Mouse (Mus musculus) limb, embryonic 13.5 days (tissue): ENCODE measurements at regions not wholly inside any gene's neighbourhood (a gene's known extent, or its start where the extent isn't known, plus 50 kb on each side); places are given as distances from the start of the nearest gene placed in this dataset.

Source experiments
- ATAC-seq: fragments of 200-750 bp; cut with Nextera tagmentation; 2 replicates; pipeline ENCODE4 v1.8.0; 2017; ENCODE audit warnings: low read depth, moderate number of reproducible peaks, moderate TSS enrichment; ENCODE audit not compliant: low FRiP score
- H3K27ac ChIP-seq: fragments of 300-500 bp; sonication (generic); 2 replicates; pipeline ENCODE4 v1.5.1; 2015; ENCODE audit warnings: inconsistent platforms, mild to moderate bottlenecking, moderate library complexity
- H3K27me3 ChIP-seq: fragments of 300-500 bp; sonication (generic); 2 replicates; pipeline ENCODE4 v1.6.1; 2015; ENCODE audit warnings: mild to moderate bottlenecking, inconsistent platforms
- H3K36me3 ChIP-seq: fragments of 300-500 bp; sonication (generic); 2 replicates; pipeline ENCODE4 v1.6.1; 2015; ENCODE audit warnings: inconsistent platforms, mild to moderate bottlenecking, moderate library complexity
- H3K4me1 ChIP-seq: fragments of 300-500 bp; sonication (generic); 2 replicates; pipeline ENCODE4 v1.6.1; 2015; ENCODE audit warnings: inconsistent platforms
- H3K4me2 ChIP-seq: fragments of 300-500 bp; sonication (generic); replicated peaks from 2 replicates; pipeline ENCODE4 v1.6.1; 2015; ENCODE audit warnings: inconsistent platforms, mild to moderate bottlenecking, moderate library complexity
- H3K4me3 ChIP-seq: fragments of 300-500 bp; sonication (generic); 2 replicates; pipeline ENCODE4 v1.5.1; 2015; ENCODE audit warnings: moderate library complexity, mild to moderate bottlenecking, inconsistent platforms
- H3K9ac ChIP-seq: fragments of 300-500 bp; sonication (generic); 2 replicates; pipeline ENCODE4 v1.6.1; 2015; ENCODE audit warnings: mild to moderate bottlenecking, inconsistent platforms
- H3K9me3 ChIP-seq: fragments of 300-500 bp; sonication (generic); 2 replicates; pipeline ENCODE4 v1.6.1; 2016; ENCODE audit warnings: inconsistent platforms
- WGBS: fragments of 180-500 bp; shearing (Covaris S2); methylation state at CpG from one replicate; pipeline ENCODE4 v1.1.7; 2015; 5-methylcytosine and 5-hydroxymethylcytosine counted together

- no peaks in the 10 kb centered on the region for H3K36me3 ChIP-seq
- ATAC-seq = no peak
- H3K27ac ChIP-seq = no peak overlapping the region
- H3K4me1 ChIP-seq = peaks cover 7% of the 10 kb centered on the region; the same call in 1 of the 2 replicates
- WGBS = 65% methylated on average over 5 of the region's 5 CpGs
- no peaks in the 10 kb centered on the region for H3K9me3 ChIP-seq
- H3K4me3 ChIP-seq = no peak overlapping the region
- H3K27me3 ChIP-seq = no peaks in the 10 kb centered on the region
- H3K4me2 ChIP-seq = no peak overlapping the region
- no peak overlapping the region for H3K9ac ChIP-seq
Observed at GRCm38 (mm10) chr4:100700418-100700817, 76.1 kb upstream of the Cachd1 start.

DNA sequence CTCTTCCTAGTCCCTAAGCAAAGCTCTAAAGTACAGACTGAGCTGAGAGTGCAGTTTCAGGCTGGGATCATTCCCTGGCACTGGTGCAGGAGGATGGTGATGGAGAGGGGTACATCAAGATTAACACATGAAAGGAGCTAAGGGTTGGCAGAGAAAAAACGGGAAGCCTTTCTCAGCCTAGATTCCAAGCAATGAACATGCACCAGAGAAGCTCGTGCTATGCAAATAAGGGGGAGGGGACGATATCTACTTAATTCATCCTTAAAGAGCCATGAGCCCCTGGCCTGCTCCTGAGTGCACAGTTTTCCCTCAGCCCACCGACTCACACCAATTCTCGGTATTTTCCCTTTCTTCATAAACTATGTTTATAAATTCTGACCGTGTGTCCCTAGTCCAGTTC lies 70.5 kb upstream of the Cachd1 start:
- Histone ChIP-seq H3K36me3 (no peaks in the 10 kb centered on the region), H3K27me3 (no peaks in the 10 kb centered on the region), H3K9me3 (no peaks in the 10 kb centered on the region), H3K27ac (no peak overlapping the region), H3K4me1 (0 out of 2 replicates have a peak, but pooled peaks cover 9% of the 10 kb centered on the region), H3K4me3 (no peak overlapping the region), H3K4me2 (no peak overlapping the region), H3K9ac (no peak overlapping the region)
- no peak for ATAC-seq
- WGBS = 41% methylated on average over 6 of the region's 6 CpGs

- WGBS = 65% methylated on average over 6 of the region's 6 CpGs
- no peaks in the 10 kb centered on the region for H3K27me3 ChIP-seq
- ATAC-seq = no peak
- no peak overlapping the region for H3K9ac ChIP-seq
- H3K4me2 ChIP-seq = no peak overlapping the region
- no peak overlapping the region for H3K27ac ChIP-seq
- no peak overlapping the region for H3K4me3 ChIP-seq
- 0 out of 2 replicates have a peak, but pooled peaks cover 9% of the 10 kb centered on the region for H3K4me1 ChIP-seq
- H3K9me3 ChIP-seq = no peaks in the 10 kb centered on the region
- H3K36me3 ChIP-seq = no peaks in the 10 kb centered on the region
Observed at GRCm38 (mm10) chr4:100707125-100707524, 69.3 kb upstream of the Cachd1 start.

- no peaks in the 10 kb centered on the region for H3K9me3 ChIP-seq
- no peak overlapping the region for H3K9ac ChIP-seq
- no peak for ATAC-seq
- no peak overlapping the region for H3K4me2 ChIP-seq
- H3K27ac ChIP-seq = no peak overlapping the region
- no peaks in the 10 kb centered on the region for H3K27me3 ChIP-seq
- 0 out of 2 replicates have a peak, but pooled peaks cover 9% of the 10 kb centered on the region for H3K4me1 ChIP-seq
- H3K4me3 ChIP-seq = no peak overlapping the region
- H3K36me3 ChIP-seq = no peaks in the 10 kb centered on the region
- 95% methylated on average over 5 of the region's 5 CpGs for WGBS
Observed at GRCm38 (mm10) chr4:100708247-100708646, 68.2 kb upstream of the Cachd1 start.

GRCm38 (mm10) chr4:100714240-100714639 lies 62.2 kb upstream of the Cachd1 start:
- Histone ChIP-seq H3K4me1 (no peaks in the 10 kb centered on the region), H3K36me3 (no peaks in the 10 kb centered on the region), H3K4me2 (no peak overlapping the region), H3K27ac (no peak overlapping the region), H3K4me3 (no peak overlapping the region), H3K27me3 (no peaks in the 10 kb centered on the region), H3K9me3 (no peaks in the 10 kb centered on the region), H3K9ac (no peak overlapping the region)
- ATAC-seq = no peak

- Histone ChIP-seq H3K9ac (no peak overlapping the region), H3K4me2 (no peak overlapping the region), H3K27me3 (no peaks in the 10 kb centered on the region), H3K27ac (no peak overlapping the region), H3K36me3 (no peaks in the 10 kb centered on the region), H3K4me3 (no peak overlapping the region), H3K4me1 (no peaks in the 10 kb centered on the region), H3K9me3 (no peaks in the 10 kb centered on the region)
- ATAC-seq = no peak
- 89% methylated on average over 9 of the region's 9 CpGs for WGBS
Observed at GRCm38 (mm10) chr4:100717601-100718000, 58.9 kb upstream of the Cachd1 start.

DNA sequence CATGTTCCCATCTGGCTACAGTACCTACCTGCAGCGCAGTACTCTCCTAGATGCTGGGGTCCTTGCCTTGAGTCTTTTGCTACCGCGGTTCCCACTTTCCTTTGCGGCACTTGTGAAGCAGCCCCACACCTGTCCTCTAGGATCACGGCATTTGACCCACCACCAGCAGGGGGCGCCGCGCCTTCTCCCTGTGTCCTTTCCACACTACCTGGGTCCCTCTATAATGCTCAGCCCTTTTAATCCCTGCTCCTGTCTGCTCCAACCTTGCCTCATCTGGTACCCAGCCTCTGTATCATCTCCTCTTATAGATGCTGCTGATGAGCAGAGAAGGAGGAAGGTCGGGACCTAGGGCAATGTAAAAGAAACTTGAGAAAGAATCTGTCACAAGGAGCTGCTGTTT lies 53.9 kb upstream of the Cachd1 start:
- WGBS = 19% methylated on average over 9 of the region's 9 CpGs
- Histone ChIP-seq H3K27ac (no peak overlapping the region), H3K4me1 (no peaks in the 10 kb centered on the region), H3K4me2 (no peak overlapping the region), H3K27me3 (no peaks in the 10 kb centered on the region), H3K9ac (no peak overlapping the region), H3K4me3 (no peak overlapping the region), H3K36me3 (no peaks in the 10 kb centered on the region), H3K9me3 (no peaks in the 10 kb centered on the region)
- ATAC-seq = 0 out of 2 replicates have a peak, but pooled peaks have one; percentile 36

DNA sequence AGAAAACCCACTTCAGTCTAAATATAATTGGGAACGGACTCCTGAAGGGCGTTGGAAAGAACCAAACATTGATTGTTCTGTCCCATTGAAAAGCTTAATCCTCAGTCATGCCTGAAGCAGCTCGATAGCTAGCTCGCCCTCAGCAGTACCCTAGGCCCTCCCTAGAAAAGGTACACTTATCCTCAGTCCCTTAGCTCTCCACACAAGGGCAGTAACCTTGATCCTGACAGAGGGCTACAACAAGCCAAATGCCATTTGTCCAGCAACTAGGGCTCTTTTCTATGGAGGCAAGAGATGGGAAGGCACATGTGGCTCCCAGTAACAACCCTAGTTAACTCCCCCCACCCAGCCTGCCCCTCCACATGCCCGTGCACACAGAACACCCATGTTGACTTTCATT lies 53.4 kb upstream of the Cachd1 start:
- Histone ChIP-seq H3K9ac (no peak overlapping the region), H3K27me3 (no peaks in the 10 kb centered on the region), H3K4me2 (no peak overlapping the region), H3K4me3 (no peak overlapping the region), H3K36me3 (no peaks in the 10 kb centered on the region), H3K27ac (no peak overlapping the region), H3K4me1 (no peaks in the 10 kb centered on the region), H3K9me3 (no peaks in the 10 kb centered on the region)
- ATAC-seq = no peak
- WGBS = 80% methylated on average over 5 of the region's 5 CpGs

DNA sequence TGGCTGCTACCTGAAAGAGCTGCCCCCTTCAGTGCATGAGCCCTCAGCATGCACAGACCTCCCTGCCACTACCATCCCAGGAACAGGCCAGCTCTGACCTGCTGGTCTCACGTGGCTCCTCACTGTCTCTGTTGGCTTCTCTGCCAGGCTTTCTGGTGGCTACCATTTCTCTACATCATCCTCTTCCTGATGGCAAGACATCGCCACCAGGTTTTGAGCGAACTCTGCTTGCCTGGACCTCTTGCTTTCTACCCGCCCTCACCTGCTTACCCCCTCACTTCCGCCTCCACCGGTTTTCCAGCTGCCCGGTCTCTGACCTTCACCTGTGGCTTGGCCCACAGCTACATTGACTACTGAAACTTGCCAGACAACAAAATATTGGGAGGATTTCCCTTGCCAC lies 50.7 kb upstream of the Cachd1 start:
- H3K9me3 ChIP-seq = no peaks in the 10 kb centered on the region
- no peak overlapping the region for H3K27ac ChIP-seq
- no peak overlapping the region for H3K4me3 ChIP-seq
- WGBS = 90% methylated on average over 7 of the region's 7 CpGs
- no peak overlapping the region for H3K9ac ChIP-seq
- no peak overlapping the region for H3K4me2 ChIP-seq
- H3K27me3 ChIP-seq = no peaks in the 10 kb centered on the region
- H3K4me1 ChIP-seq = 0 out of 2 replicates have a peak, but pooled peaks cover 3% of the 10 kb centered on the region
- ATAC-seq = no peak
- no peaks in the 10 kb centered on the region for H3K36me3 ChIP-seq

DNA sequence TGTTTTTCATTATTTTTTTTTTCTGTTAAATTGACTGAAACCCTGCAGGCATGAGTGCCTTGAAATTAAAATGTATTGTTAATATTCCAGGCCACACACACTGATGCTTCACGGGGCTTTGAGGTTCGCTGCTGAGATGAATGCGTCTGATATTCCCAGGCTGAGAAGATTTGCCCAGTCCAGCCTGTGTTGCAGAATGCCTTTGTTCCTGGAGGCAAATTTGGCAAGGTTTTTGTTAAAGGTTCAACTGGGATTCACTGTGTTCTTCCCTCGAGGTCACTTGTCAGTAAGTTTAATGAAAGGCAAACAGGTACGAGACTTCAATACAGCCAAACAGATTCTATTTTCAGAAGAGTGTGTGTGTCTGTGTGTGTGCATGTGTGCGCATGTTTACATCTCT lies 50.0 kb upstream of the Cachd1 start:
- Histone ChIP-seq H3K9me3 (no peaks in the 10 kb centered on the region), H3K27ac (no peak overlapping the region), H3K36me3 (no peaks in the 10 kb centered on the region), H3K9ac (no peak overlapping the region), H3K27me3 (no peaks in the 10 kb centered on the region), H3K4me3 (no peak overlapping the region), H3K4me1 (0 out of 2 replicates have a peak, but pooled peaks cover 3% of the 10 kb centered on the region), H3K4me2 (no peak overlapping the region)
- 77% methylated on average over 6 of the region's 6 CpGs for WGBS
- no peak for ATAC-seq
